Mouse (Mus musculus) left cerebral cortex, adult 2 months (tissue): ENCODE results near the gene Fcho2. TPM values are rescaled to one million over a fixed set of nuclear protein-coding genes. Genes with fewer than 3 reads are reported as not detected.
"Not testable (repeated sequence)": the region's sequence is repeated elsewhere in the genome, so short reads cannot be mapped to it uniquely, and the experiment has no call there.

Experiments
- DNase-seq, 2 experiments: peaks; one replicate each; pipeline ENCODE4 v3.0.0; 2021 to 2022; ENCODE audit warnings: low spot score in 2 of 2, mixed read lengths in 1 of 2; ENCODE audit errors: extremely low spot score in 1 of 2
- H3K27ac ChIP-seq: fragments of 200-600 bp; 2 replicates; pipeline ENCODE4 v1.8.1; 2022
- H3K4me3 ChIP-seq: fragments of 200-600 bp; 2 replicates; pipeline ENCODE4 v1.8.1; 2022
- CTCF ChIP-seq: fragments of 200-600 bp; IDR thresholded peaks from 2 replicates; pipeline ENCODE4 v1.8.1; 2022; ENCODE audit warnings: antibody characterized with exemption, mild to moderate bottlenecking, moderate library complexity
- intact Hi-C: fragments of 180-260 bp; cut with DNase I; formaldehyde crosslinking; loops from one replicate; pipeline ENCODE4 v1.15.1; 2025
- long read RNA-seq, 2 experiments: library from polyadenylated mRNA; stranded (forward); transcript quantifications; one replicate each; pipeline ENCODE4 v2.0.0; 2021; ENCODE audit warnings: borderline mapping rate in 2 of 2
- total RNA-seq, 2 experiments: library from RNA; stranded (reverse); gene quantifications; 2 replicates each; pipeline ENCODE4 v1.2.3; 2021

The Fcho2 gene
- 10 to 100 TPM; 36.6 to 40.8 TPM for total RNA-seq
- long read RNA-seq, experiment 1, partial matches to known transcripts, result 1 of 1 reads
- long read RNA-seq, experiment 1, other reads (novel, unspliced or antisense), result 0 of 1 reads
- long read RNA-seq, experiment 2, partial matches to known transcripts, result 0 of 1 reads
- long read RNA-seq, experiment 2, other reads (novel, unspliced or antisense), result 0 of 1 reads

DNA sequence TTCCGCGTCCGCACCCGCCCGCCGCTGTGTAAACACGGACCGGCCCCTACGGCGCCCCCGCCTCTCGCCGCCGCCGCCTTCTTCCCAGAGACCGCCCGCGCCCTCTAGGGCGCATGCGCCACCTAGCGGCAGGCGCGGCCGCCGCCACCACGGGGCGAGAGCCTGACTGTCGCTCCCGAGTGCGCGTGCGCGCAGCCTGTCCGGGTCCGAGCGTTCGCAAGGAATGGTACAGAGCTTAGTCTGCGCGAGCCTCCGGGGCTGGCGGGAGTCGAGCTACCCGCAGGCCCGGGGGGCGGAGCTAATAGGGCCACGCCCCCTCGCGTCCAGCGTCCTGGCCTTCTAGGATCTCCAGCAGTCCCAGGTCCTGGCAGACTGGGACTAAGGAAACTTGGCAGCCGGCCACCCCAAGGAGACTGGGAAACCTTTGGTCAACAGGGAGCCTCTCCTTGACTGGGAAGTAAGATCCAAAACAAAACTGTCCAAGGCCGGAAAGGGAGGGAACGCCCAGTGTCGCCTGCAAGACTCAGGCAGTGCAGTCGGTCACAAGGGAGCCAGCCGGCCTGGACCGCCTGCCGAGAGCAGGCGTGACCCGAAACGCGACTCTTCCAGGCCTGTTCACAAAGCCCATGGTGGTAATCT, at the start of gene Fcho2:
Fcho2 (minus strand) TSS at position 303 of the 639 bp plus-strand sequence.
- TF ChIP-seq CTCF, result peak; percentile 93
- peak; percentile 96 for DNase-seq
- intact Hi-C loops, result no loop called here
- peak within 1 kb of the TSS; percentile 93 for H3K4me3 ChIP-seq
- H3K27ac ChIP-seq, result peak within 1 kb of the TSS; percentile 90

DNA sequence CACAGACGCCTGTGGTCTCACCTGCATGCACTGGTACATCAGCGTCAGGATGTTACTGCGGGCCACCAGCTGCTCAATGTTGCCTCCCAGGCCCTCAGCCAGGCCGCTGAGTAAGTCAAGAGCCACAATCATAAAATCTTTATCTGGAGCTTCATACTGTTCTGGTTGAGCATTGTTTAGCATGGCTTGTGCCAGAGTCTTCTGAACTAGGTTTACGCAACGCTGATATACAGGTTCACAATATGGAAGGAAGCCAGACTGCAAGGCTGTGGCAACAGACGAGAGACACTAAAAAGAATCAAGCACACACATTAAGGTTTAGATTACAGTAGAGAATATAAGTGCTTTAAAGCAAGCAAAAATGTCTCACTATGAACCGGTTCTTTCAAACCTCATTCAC, 40.0 kb upstream of the Fcho2 start:
- Histone ChIP-seq H3K4me3 (no peak overlapping the region), H3K27ac (no peak overlapping the region)
- DNase-seq, result no peak
- intact Hi-C loops, result no loop called here
- TF ChIP-seq CTCF, result no peak

- intact Hi-C loops, result no loop called here
- DNase-seq, result no peak
- H3K27ac ChIP-seq, result no peak overlapping the region
- no peak for TF ChIP-seq CTCF
- no peak overlapping the region for H3K4me3 ChIP-seq
Measured at GRCm38 (mm10) chr13:98845794-98846193, 30.5 kb upstream of the Fcho2 start.

DNA sequence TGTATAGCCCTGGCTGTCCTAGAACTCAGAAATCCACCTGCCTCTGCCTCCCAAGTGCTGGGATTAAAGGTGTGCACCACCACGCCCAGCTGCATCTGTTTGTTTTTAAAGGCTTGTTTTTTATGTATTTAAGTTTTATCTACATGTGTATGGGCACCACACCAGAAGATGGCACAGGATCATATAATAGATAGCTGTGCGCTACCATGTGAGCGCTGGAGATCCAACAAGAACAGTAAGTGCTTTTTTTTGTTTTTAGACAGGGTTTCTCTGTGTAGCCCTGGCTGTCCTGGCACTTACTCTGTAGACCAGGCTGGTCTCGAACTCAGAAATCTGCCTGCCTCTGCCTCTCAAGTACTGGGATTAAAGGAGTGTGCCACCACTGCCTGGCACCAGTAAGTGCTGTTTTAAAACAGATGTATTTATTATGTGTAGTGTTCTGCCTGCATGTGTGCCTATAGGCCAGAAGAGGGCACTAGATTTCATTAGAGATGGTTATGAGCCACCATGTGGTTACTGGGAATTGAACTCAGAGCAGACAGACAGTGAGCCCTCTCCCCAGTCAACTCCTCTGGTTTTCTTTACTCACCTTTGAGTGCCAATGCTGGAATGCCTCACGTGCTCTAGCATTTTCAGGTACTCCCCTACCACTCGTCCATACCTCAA, 21.3 kb upstream of the Fcho2 start:
- intact Hi-C loops, result no loop called here
- DNase-seq, result no peak
- no peak overlapping the region for H3K4me3 ChIP-seq
- TF ChIP-seq CTCF, result peak; percentile 38
- no peak overlapping the region for H3K27ac ChIP-seq

GRCm38 (mm10) chr13:98835740-98836139, 20.5 kb upstream of the Fcho2 start:
- Histone ChIP-seq H3K27ac (no peak overlapping the region), H3K4me3 (no peak overlapping the region)
- no peak for TF ChIP-seq CTCF
- intact Hi-C loops, result no loop called here
- DNase-seq, result no peak

GRCm38 (mm10) chr13:98834723-98835122, 19.5 kb upstream of the Fcho2 start:
- Histone ChIP-seq H3K27ac (no peak overlapping the region; the same call in 1 of the 2 replicates), H3K4me3 (no peak overlapping the region)
- no peak for DNase-seq
- intact Hi-C loops, result no loop called here
- no peak for TF ChIP-seq CTCF

DNA sequence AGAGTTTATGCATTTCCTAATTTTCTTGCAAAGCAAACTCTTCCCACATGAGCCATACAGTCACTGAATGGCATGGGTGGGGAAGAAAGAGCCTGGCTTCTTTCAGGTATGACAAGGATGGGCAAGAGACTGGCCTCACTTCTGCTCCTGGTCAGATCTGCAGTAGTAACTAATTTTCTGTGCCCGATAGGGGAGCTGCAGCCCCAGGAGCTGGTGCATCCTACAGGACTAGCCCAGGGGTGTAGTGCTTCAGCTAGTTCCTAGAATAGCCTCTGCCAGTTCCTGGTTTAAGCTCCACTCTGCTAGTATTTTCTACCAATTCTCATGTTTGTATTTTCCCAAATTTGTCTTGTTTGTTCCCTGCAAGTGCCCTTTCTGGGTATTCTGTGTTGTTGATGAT, 18.9 kb upstream of the Fcho2 start:
- no peak overlapping the region; the same call in 1 of the 2 replicates for H3K27ac ChIP-seq
- intact Hi-C loops, result no loop called here
- H3K4me3 ChIP-seq, result no peak overlapping the region
- peak; percentile 31 for TF ChIP-seq CTCF
- no peak for DNase-seq

GRCm38 (mm10) chr13:98832451-98833450, 17.5 kb upstream of the Fcho2 start:
- intact Hi-C loops, result no loop called here
- no peak overlapping the region for H3K27ac ChIP-seq

DNA sequence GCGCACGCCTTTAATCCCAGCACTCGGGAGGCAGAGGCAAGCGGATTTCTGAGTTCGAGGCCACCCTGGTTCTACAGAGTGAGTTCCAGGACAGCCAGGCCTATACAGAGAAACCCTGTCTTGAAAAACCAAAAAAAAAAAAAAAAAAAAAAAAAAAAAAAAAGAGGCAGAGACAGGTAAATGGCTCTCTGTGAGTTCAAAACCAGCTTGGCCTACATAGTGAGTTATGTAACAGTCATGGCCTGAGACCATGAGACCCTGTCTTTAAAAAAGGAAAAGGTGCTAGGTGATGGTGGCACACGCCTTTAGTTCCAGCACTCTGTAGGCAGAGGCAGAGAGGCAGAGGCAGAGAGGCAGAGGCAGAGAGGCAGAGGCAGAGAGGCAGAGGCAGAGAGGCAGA, 13.8 kb upstream of the Fcho2 start:
- intact Hi-C loops, DNase-seq, H3K4me3 ChIP-seq, H3K27ac ChIP-seq: not testable (repeated sequence)

More at GRCm38 (mm10) chr13:98832451-98833450, 17.5 kb upstream of the Fcho2 start:
- no peak for DNase-seq
- no peak for TF ChIP-seq CTCF
- no peak overlapping the region for H3K4me3 ChIP-seq

GRCm38 (mm10) chr13:98825574-98825973, 10.3 kb upstream of the Fcho2 start:
- TF ChIP-seq CTCF, result no peak
- no peak overlapping the region for H3K4me3 ChIP-seq
- peak overlapping the region; percentile 67; the same call in 1 of the 2 replicates for H3K27ac ChIP-seq
- intact Hi-C loops, result no loop called here
- no peak for DNase-seq

- intact Hi-C loops, result no loop called here
- H3K4me3 ChIP-seq, result no peak overlapping the region
- H3K27ac ChIP-seq, result no peak overlapping the region
- TF ChIP-seq CTCF, result no peak
- no peak for DNase-seq
Measured at GRCm38 (mm10) chr13:98819094-98819493, 3.8 kb upstream of the Fcho2 start.

- H3K4me3 ChIP-seq, result no peak overlapping the region
- intact Hi-C loops, result no loop called here
- H3K27ac ChIP-seq, result no peak overlapping the region
- no peak for TF ChIP-seq CTCF
- no peak for DNase-seq
Measured at GRCm38 (mm10) chr13:98818205-98818604, 3.0 kb upstream of the Fcho2 start.
